Mouse (Mus musculus): ENCODE measurements at regions not wholly inside any gene's neighbourhood (a gene's known extent, or its start where the extent isn't known, plus 50 kb on each side); places are given as distances from the start of the nearest gene placed in this dataset.

DNA sequence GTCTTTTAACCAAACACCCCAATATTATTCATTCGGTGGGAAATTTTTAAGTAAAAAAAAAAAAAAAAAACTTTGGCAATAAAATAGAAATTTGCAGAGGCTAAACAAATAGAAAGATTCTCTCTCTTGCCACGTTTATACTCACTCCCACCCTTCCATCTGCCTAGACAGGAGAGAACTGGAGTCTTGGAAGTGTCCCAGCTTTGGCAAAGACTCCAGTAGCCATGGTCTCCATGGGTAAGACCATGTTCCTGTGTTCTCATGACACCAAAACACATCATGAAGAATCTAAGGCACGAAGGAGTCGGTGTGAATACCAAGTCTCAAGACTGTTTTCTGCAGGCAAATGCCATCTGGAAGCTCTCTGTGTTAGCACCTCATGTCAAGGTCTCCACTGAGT is 84.8 kb upstream of the Ipo5 start:
- no peak for DNase-seq (ENCODE audit: low read depth, low spot score)

DNA sequence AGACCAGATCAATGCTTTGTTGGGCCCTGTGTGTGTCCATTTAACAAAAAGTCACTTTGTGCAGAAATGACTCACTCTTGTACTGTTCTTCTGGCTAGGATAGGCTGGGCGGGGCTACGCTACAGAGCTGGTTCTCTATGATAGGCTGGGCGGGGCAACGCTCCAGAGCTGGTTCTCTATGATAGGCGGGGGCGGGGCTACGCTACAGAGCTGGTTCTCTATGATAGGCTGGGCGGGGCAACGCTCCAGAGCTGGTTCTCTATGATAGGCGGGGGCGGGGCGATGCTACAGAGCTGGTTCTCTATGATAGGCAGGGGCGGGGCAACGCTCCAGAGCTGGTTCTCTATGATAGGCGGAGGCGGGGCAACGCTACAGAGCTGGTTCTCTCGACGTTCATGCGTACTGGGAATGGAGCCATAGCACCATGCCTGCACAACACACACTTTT is 80.6 kb upstream of the Ipo5 start:
- peak; percentile 97 for DNase-seq (ENCODE audit: low read depth, low spot score)

DNA sequence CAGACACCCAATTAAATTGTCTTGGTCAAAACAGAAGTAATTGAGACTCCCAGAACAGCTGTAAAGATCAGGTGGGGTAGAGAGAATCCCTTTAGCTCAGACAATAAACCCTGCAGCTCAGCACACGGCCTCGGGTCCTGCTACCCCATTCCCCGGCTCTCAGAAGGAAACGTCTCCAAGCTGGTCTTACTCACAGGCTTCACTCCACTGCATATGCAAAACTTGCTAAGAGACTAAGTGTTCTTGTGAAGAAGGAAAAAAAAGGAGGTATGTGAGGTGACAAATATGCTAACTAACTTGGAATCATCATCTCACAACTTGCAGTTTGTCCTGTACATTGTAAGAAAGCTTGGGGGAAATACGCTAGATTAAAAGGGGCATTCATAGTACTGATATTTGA is 79.6 kb upstream of the Ipo5 start:
- no peak for DNase-seq (ENCODE audit: low read depth, low spot score)

DNA sequence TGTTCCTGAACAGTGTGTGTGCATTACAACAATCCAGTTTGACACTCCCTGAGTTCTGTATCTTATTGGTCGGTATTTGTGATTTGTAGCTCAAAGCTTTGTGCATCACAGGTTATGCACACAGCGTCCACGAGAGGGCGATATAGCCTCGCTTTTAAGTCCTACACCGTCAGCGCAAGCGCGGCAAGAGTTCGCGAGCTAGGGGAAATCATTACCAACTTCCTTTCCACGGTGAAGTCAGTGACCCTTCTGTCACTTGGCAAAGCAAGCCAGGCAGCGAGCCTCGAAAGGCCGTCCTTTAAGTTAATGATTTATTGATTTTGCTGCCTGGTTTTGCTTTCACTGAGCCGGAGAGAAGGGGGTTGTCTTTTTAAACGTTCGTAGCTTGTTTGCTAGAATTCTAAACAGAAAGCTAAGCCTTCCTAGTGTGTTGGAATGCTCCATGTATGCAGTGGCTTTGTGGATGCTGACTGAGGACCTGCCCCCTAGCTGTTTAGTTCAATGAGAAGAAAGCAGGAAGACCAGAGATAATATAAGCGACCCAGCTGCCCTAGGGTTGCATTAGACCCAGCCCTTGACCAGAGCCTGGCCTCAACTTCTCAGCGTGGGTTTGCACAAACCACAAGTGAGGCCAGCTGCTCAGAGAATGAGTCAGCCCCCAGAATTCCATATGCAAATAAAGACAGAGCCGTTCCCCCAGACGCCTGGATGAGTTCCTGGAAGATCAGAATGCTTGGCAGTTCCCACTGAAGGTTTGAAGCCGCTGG is 79.0 kb upstream of the Ipo5 start:
- DNase-seq (ENCODE audit: low read depth, low spot score), result peak; percentile 95

DNA sequence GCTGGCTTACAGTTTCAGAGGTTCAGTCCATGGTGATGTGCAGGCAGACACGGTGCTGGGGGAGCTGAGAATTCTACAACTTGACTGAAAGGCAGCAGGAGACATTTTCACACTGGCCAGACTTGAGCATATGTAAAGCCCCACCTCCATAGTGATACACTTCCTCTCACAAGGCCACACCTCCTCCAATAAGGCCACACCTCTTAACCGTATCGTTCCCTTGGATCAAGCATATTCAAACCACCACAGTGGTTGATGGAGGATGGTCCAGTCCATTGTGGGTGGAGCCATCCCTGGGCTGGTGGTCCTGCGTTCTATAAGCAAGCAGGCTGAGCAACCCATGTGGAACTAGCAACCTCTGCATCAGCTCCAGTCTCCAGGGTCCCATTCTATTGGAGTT is 76.2 kb upstream of the Ipo5 start:
- DNase-seq (ENCODE audit: low read depth, low spot score), result peak; percentile 81

DNA sequence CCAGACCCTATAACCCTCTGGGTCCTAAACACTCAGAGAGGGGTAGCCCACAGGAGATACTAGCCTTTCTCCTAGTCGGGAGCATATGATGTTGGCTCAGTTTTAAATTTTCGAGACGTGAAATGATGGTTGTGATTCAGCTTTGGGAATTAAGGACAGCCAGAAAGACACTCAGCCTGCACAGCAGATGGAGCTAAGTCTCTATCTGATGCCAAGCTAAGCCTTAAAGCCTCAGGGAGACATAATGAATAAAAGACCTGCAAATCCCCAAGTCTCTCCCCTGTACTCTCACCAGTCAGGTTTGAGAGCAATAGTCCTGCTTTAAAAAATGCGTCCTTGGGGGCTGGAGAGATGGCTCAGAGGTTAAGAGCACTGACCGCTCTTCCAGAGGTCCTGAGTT is 75.3 kb upstream of the Ipo5 start:
- no peak for DNase-seq (ENCODE audit: low read depth, low spot score)

DNA sequence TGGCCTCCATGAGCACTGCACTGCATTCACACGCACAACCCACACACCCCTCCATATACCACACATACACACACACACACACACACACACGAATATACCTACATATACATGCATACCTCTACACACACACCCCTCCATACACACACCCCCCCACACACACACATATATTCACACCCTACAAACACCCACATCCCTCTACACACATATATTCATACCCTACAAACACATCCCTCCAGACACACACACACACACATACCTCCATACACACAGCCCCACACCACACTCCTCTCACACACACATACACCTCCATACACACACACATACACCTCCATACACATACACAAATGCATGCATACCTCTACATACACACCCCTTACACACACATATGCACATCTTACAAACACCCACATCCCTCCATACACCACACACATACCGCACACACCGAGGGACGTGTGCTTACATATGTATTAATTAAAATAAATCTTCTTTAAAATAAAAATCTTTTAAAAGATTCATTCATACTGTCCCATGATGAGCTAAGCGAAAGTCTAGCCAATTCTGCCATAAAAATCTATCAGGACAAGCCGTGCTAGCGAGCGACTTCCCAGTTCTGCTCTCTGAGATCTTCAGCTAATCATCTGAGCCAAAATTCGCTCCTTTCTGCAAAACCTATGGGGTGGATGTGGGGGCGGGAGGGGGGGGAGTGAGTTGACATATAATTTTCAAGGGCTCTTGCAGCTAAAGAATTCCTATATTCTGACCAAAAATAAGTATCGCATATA is 74.3 kb upstream of the Ipo5 start:
- no peak for DNase-seq (ENCODE audit: low read depth, low spot score)

DNA sequence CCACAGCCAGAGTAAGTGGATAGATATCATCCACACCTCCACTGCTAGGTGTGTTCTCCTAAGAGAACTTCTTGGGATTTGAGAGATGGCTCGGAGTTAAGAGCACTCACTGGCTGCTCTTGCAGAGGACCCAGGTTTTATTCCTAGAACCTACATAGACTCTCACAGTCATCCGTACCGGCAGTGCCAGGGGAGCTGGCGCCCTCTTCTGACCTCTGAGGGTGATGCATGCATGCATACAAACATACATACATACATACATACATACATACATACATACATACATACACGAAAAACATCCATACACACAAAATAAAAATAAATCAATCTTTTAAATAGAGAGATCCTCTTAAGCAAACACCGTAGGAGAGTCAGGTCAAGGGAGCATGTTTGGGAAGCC is 70.1 kb upstream of the Ipo5 start:
- DNase-seq (ENCODE audit: low read depth, low spot score), result peak; percentile 46

DNA sequence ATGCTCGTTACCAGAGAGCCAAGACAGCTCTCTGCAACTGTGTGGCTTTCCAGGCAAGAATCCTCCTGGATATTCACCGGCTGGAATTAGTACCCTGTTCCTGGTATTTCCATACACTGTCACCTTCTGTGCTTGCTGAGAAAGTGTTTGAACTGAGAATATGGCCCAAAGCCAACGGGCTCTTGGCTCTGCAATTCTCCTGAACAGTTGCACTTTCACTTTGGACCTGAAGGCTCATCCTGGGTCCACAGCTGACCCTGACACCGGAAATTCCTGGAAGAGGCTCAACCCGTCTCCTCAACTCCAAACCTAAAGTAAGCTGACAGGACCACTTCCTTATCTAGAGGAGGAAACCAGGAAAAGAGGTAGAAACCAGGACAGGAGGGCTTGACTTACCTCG is 69.7 kb upstream of the Ipo5 start:
- DNase-seq (ENCODE audit: low read depth, low spot score), result no peak

DNA sequence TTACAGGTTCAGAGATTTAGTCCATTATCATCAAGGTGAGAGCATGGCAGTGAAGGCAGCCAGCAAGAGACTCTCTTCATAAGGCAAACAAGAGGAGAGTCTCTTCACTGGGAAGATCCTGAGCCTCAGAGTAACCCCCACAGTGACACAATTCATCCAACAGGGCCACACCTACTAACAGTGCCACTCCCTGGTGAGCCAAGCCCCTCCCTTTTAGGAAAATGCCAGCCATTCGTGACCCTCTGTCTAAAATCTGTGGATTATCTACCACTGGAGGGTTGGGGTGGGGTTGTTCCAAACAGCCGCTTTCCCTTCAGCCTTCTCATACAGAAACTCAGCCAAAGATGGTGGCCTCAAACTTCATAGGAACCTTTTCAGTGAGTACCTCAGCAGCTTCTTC is 65.9 kb upstream of the Ipo5 start:
- DNase-seq (ENCODE audit: low read depth, low spot score), result peak; percentile 66

DNA sequence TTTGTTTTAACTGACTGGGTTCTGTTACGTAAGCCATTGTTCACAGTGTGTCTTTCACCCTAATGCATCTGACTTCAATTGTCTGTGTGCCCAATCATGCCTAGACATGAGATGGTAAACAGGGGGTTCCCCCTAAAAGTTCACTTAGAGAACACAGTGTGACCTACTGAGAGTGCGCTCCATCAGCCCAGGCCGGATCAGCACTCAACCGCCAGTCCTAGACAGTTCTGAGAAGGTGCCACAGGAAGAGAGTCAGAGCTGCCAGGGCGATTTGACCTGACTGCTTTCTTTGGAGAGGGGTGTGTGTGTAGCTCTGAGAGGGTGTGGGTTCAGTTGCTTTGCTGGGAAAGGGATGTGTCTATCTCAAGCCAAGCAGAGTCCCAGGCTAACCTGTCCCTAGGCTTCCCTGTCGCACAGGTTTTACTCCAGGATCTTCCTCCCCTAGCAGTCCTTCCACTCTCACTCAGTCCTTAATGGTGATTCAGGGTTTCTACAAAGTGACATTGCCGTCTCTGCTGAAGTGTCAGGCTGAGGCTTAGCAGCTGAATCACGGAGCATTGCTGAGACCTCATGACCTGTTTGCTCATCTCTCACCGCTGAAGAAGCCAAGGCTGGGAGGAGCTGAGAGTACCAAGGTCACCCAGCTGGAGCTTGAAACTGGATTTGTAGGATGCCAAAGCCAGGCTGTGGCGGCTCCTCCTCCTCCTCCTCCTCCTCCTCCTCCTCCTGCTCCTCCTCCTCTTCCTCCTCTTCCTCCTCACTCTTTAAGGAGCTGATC is 64.8 kb upstream of the Ipo5 start:
- DNase-seq (ENCODE audit: low read depth, low spot score), result peak; percentile 54

DNA sequence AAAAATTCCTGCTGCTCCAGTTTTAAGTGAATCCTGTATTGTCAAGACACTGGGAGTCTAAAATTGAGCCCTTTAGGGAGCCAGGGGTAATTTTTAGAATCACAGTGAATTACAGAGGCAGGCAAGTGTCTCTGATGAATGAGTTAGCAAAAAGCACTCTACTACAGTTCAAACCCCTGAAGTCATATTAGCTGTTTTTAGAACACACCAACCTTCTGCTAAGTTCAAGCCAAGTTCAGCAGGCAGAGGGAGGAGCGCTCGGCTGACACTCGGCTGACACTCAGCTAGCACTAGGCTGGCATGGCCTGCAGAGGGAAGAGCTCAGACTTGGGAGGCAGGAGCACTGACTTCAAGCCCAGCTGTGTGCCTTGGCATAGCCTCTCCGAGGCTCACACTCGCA is 64.0 kb upstream of the Ipo5 start:
- DNase-seq (ENCODE audit: low read depth, low spot score), result no peak

DNA sequence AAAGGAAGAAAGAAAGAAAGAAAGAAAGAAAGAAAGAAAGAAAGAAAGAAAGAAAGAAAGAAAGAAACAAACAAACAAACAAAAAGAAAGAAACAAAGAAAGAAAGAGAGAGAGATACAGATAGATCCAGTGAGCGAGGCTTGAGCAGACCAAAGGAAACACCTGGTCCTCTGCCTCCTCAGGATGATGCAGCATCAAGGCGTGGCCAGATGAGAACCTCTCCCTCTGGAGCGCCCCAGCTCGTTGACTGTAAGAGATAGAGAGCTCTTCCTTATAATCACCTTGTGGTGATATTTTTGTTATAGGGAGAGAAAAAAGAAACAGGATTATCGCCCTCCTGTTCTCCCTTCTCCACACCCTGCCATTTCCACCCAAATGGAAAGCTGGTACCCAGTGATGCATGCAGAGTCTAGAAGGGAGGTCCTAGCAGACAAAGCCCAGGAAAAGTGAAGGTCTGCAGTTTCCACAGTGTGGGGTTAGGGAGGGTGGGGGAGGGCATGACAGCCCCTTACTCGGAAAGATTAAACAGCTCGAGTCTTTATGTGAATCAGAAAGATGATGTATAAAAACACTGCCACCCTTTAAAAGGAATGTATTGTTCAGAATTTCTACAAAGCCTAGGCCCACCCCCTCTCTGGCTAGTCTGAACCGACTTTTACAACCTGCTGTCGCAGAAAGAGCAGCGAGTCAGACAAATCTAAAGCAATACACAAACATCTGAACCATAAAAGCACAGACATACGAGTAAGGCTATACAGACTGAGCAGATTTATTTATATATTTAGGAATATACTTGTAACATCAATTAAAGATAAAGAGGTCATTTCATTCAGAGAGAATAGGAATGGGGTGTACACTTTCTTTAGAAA is 62.7 kb upstream of the Ipo5 start:
- no peak for DNase-seq (ENCODE audit: low read depth, low spot score)

DNA sequence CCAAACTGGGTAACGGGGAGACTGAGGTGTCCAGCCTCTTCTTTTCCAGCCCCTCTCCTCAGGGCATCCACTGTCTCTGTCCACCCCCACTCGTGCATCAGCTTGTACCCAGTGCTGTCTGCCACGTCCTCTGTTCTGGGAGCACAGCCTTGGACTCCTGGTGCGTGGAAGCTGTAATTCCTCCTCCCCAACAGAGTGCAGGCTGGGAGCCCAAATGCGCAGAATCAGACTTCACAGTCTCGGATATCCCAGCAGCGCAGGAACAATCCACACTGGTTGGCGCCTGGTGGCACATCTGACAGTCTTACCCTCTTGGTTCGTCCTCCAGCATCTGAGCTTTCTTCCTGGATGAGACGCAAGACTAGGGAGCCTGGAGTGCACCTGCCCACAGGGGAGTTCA is 61.9 kb upstream of the Ipo5 start:
- DNase-seq (ENCODE audit: low read depth, low spot score), result peak; percentile 40

DNA sequence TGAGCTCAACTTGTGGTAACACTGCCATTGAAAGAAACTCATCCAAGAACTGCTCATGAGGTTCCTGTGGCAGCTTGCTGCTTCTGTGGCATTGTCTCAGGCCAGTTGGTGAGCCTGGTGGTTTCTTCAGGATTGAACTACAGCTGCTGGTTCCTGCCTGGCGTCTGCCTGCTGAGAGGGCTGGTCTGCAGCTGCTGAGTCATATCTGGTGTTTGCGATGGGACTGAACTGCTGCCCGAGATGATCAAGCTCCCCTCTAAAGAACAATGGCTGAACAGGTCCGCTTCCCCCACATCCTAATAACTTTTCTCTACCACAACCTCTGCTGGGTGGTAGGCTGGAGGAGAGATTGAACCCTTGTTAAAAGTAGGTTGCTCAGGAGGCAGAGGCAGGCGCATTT is 57.4 kb upstream of the Ipo5 start:
- DNase-seq (ENCODE audit: low read depth, low spot score), result no peak

DNA sequence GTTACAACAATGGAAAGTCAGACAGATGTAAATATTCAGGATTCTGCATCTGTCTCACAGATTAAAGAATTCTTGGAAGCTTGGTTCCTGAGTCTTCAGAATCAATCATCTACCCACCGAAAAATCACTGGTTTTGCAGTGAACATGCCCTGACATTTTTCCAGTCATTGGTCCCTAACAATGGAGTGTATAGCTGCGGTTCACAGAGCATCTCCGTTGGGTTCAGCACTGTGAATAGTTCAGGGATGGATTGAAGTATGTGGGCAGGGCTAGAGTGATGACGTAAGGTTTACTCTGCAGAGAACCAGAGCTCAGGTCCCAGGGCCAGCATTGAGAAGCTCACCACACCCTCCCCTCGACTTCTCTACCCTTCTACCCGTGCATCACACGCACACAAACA is 56.5 kb upstream of the Ipo5 start:
- DNase-seq (ENCODE audit: low read depth, low spot score), result peak; percentile 40

DNA sequence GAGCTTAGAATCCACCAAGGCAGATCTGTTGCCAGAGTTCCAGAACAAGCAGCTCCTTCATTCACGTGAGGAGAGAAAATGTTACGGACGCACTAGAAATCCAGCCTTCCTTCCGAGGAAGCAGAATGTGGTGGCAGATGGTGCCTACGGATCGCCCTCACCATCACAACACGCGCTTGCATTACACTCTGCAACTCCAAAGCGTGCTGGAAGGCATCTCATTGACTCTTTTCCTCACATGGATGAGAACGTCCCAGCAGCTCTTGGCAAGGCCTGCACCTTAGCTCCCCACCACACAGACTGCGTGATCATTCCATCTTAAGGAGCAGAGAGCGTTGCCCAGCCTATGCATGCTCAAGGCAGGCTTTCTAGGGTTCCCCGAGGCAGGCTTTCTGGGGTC is 55.8 kb upstream of the Ipo5 start:
- no peak for DNase-seq (ENCODE audit: low read depth, low spot score)
